Mouse (Mus musculus): Measurements from ENCODE around the gene Trmt10b. TPM values are rescaled to one million over a fixed set of nuclear protein-coding genes. Genes with fewer than 3 reads are reported as not detected.
A peak's percentile ranks its signal among the peaks of the same experiment; 100 is the strongest.

Gene Trmt10b
- polyA plus RNA-seq (2016; fragmentation: Nextera tagmentation; extraction: Ambion mirVana), result 19.4 and 20.5 TPM in 2 replicates

- Histone ChIP-seq H3K4me2 (replicated peaks) (peak within 1 kb of the TSS; percentile 61), H3K27me3 (no peaks in the 10 kb centered on the region), H3K4me1 (peaks cover 6% of the 10 kb centered on the region; the same call in 1 of the 2 replicates), H3K9ac (peak within 1 kb of the TSS; percentile 65), H3K36me3 (peaks cover 9% of the 10 kb centered on the region; the same call in 1 of the 2 replicates), H3K9me3 (no peaks in the 10 kb centered on the region), H3K27ac (no peak within 1 kb of the TSS), H3K4me3 (peak within 1 kb of the TSS; percentile 80)
- 0 out of 2 replicates have a peak, but pooled peaks have one; percentile 74 for ATAC-seq (ENCODE audit: insufficient number of reproducible peaks, insufficient read depth, low FRiP score, low TSS enrichment)
- WGBS, result 21% methylated on average over 27 of the region's 27 CpGs
Observed at GRCm38 (mm10) chr4:45296662-45297564, at the start of gene Trmt10b. Trmt10b (plus strand) TSS chr4:45297127.

GRCm38 (mm10) chr4:45251265-45251664 is 45.7 kb upstream of the Trmt10b start:
- Histone ChIP-seq H3K9me3 (no peaks in the 10 kb centered on the region; the same call in 1 of the 2 replicates), H3K9ac (no peak overlapping the region), H3K4me3 (no peak overlapping the region), H3K36me3 (no peaks in the 10 kb centered on the region), H3K4me1 (no peaks in the 10 kb centered on the region), H3K4me2 (replicated peaks) (no peak overlapping the region), H3K27me3 (no peaks in the 10 kb centered on the region), H3K27ac (no peak overlapping the region)
- no peak for ATAC-seq (ENCODE audit: insufficient number of reproducible peaks, insufficient read depth, low FRiP score, low TSS enrichment)
- WGBS, result 77% methylated on average over 8 of the region's 8 CpGs

GRCm38 (mm10) chr4:45252861-45253262 is 44.1 kb upstream of the Trmt10b start:
- no peak overlapping the region for H3K4me3 ChIP-seq
- H3K27ac ChIP-seq, result no peak overlapping the region
- no peak overlapping the region for H3K4me2 ChIP-seq (replicated peaks)
- H3K4me1 ChIP-seq, result no peaks in the 10 kb centered on the region
- no peaks in the 10 kb centered on the region for H3K27me3 ChIP-seq
- WGBS, result 61% methylated on average over 9 of the region's 9 CpGs
- no peak for ATAC-seq (ENCODE audit: insufficient number of reproducible peaks, insufficient read depth, low FRiP score, low TSS enrichment)
- H3K36me3 ChIP-seq, result no peaks in the 10 kb centered on the region
- no peak overlapping the region for H3K9ac ChIP-seq
- H3K9me3 ChIP-seq, result no peaks in the 10 kb centered on the region

- 0 out of 2 replicates have a peak, but pooled peaks have one; percentile 41 for ATAC-seq (ENCODE audit: insufficient number of reproducible peaks, insufficient read depth, low FRiP score, low TSS enrichment)
- Histone ChIP-seq H3K27ac (no peak overlapping the region), H3K9me3 (no peaks in the 10 kb centered on the region), H3K4me2 (replicated peaks) (no peak overlapping the region), H3K9ac (no peak overlapping the region), H3K4me1 (no peaks in the 10 kb centered on the region), H3K36me3 (no peaks in the 10 kb centered on the region), H3K4me3 (no peak overlapping the region), H3K27me3 (no peaks in the 10 kb centered on the region)
- WGBS, result 46% methylated on average over 11 of the region's 11 CpGs
Observed at GRCm38 (mm10) chr4:45253839-45254601, 42.9 kb upstream of the Trmt10b start.

- Histone ChIP-seq H3K4me2 (replicated peaks) (no peak overlapping the region), H3K27ac (no peak overlapping the region), H3K9me3 (no peaks in the 10 kb centered on the region), H3K27me3 (no peaks in the 10 kb centered on the region), H3K4me1 (peaks cover 10% of the 10 kb centered on the region; the same call in 1 of the 2 replicates), H3K36me3 (no peaks in the 10 kb centered on the region), H3K4me3 (no peak overlapping the region), H3K9ac (no peak overlapping the region)
- 66% methylated on average over 4 of the region's 4 CpGs for WGBS
- ATAC-seq (ENCODE audit: insufficient number of reproducible peaks, insufficient read depth, low FRiP score, low TSS enrichment), result no peak
Observed at GRCm38 (mm10) chr4:45259232-45259832, 37.6 kb upstream of the Trmt10b start.

GRCm38 (mm10) chr4:45261551-45261950 is 35.4 kb upstream of the Trmt10b start:
- Histone ChIP-seq H3K27me3 (no peaks in the 10 kb centered on the region), H3K4me1 (peaks cover 10% of the 10 kb centered on the region; the same call in 1 of the 2 replicates), H3K9me3 (no peaks in the 10 kb centered on the region), H3K4me2 (replicated peaks) (no peak overlapping the region), H3K4me3 (no peak overlapping the region), H3K27ac (no peak overlapping the region), H3K9ac (no peak overlapping the region), H3K36me3 (no peaks in the 10 kb centered on the region)
- WGBS, result 92% methylated on average over 4 of the region's 4 CpGs
- ATAC-seq (ENCODE audit: insufficient number of reproducible peaks, insufficient read depth, low FRiP score, low TSS enrichment), result no peak

- H3K4me3 ChIP-seq, result no peak overlapping the region
- H3K4me1 ChIP-seq, result peaks cover 6% of the 10 kb centered on the region; the same call in 1 of the 2 replicates
- no peaks in the 10 kb centered on the region for H3K9me3 ChIP-seq
- no peaks in the 10 kb centered on the region for H3K27me3 ChIP-seq
- no peak overlapping the region for H3K9ac ChIP-seq
- ATAC-seq (ENCODE audit: insufficient number of reproducible peaks, insufficient read depth, low FRiP score, low TSS enrichment), result no peak
- no peaks in the 10 kb centered on the region for H3K36me3 ChIP-seq
- H3K27ac ChIP-seq, result no peak overlapping the region
- H3K4me2 ChIP-seq (replicated peaks), result no peak overlapping the region
- 70% methylated on average over 3 of the region's 3 CpGs for WGBS
Observed at GRCm38 (mm10) chr4:45267883-45268282, 29.0 kb upstream of the Trmt10b start.

GRCm38 (mm10) chr4:45271041-45271452 is 25.9 kb upstream of the Trmt10b start:
- Histone ChIP-seq H3K4me2 (replicated peaks) (no peak overlapping the region), H3K27me3 (no peaks in the 10 kb centered on the region), H3K27ac (no peak overlapping the region; the same call in 1 of the 2 replicates), H3K4me1 (peaks cover 6% of the 10 kb centered on the region; the same call in 1 of the 2 replicates), H3K9me3 (no peaks in the 10 kb centered on the region), H3K4me3 (no peak overlapping the region), H3K36me3 (no peaks in the 10 kb centered on the region), H3K9ac (no peak overlapping the region; the same call in 1 of the 2 replicates)
- 70% methylated on average over 10 of the region's 10 CpGs for WGBS
- peak; percentile 63; the same call in 1 of the 2 replicates for ATAC-seq (ENCODE audit: insufficient number of reproducible peaks, insufficient read depth, low FRiP score, low TSS enrichment)

- peaks cover 4% of the 10 kb centered on the region; the same call in 1 of the 2 replicates for H3K4me1 ChIP-seq
- H3K36me3 ChIP-seq, result no peaks in the 10 kb centered on the region
- no peak overlapping the region for H3K4me3 ChIP-seq
- ATAC-seq (ENCODE audit: insufficient number of reproducible peaks, insufficient read depth, low FRiP score, low TSS enrichment), result no peak
- H3K4me2 ChIP-seq (replicated peaks), result no peak overlapping the region
- H3K27ac ChIP-seq, result no peak overlapping the region
- H3K9me3 ChIP-seq, result no peaks in the 10 kb centered on the region
- 79% methylated on average over 8 of the region's 8 CpGs for whole genome bisulfite sequencing
- no peak overlapping the region for H3K9ac ChIP-seq
- no peaks in the 10 kb centered on the region for H3K27me3 ChIP-seq
Observed at GRCm38 (mm10) chr4:45275770-45276169, 21.2 kb upstream of the Trmt10b start.

- Histone ChIP-seq H3K36me3 (no peaks in the 10 kb centered on the region), H3K4me2 (replicated peaks) (no peak overlapping the region), H3K4me3 (no peak overlapping the region), H3K9ac (no peak overlapping the region), H3K27ac (no peak overlapping the region), H3K27me3 (peaks cover 4% of the 10 kb centered on the region; the same call in 1 of the 2 replicates), H3K9me3 (no peaks in the 10 kb centered on the region), H3K4me1 (no peaks in the 10 kb centered on the region)
- WGBS, result 59% methylated on average over 8 of the region's 8 CpGs
- ATAC-seq (ENCODE audit: insufficient number of reproducible peaks, insufficient read depth, low FRiP score, low TSS enrichment), result no peak
Observed at GRCm38 (mm10) chr4:45279292-45279691, 17.6 kb upstream of the Trmt10b start.

GRCm38 (mm10) chr4:45279981-45280548 is 16.9 kb upstream of the Trmt10b start:
- H3K4me3 ChIP-seq, result no peak overlapping the region
- ATAC-seq (ENCODE audit: insufficient number of reproducible peaks, insufficient read depth, low FRiP score, low TSS enrichment), result no peak
- no peak overlapping the region for H3K9ac ChIP-seq
- 24% methylated on average over 4 of the region's 4 CpGs for WGBS
- no peak overlapping the region for H3K4me2 ChIP-seq (replicated peaks)
- H3K36me3 ChIP-seq, result no peaks in the 10 kb centered on the region
- peaks cover 4% of the 10 kb centered on the region; the same call in 1 of the 2 replicates for H3K27me3 ChIP-seq
- H3K9me3 ChIP-seq, result no peaks in the 10 kb centered on the region
- no peak overlapping the region for H3K27ac ChIP-seq
- H3K4me1 ChIP-seq, result no peaks in the 10 kb centered on the region

Measured in embryonic facial prominence, embryonic 12.5 days (tissue).